Mouse (Mus musculus): Measurements from ENCODE around the gene Rbm44. TPM values are rescaled to one million over a fixed set of nuclear protein-coding genes. Genes with fewer than 3 reads are reported as not detected.
A peak's percentile ranks its signal among the peaks of the same experiment; 100 is the strongest.

Rbm44 gene
- polyA plus RNA-seq, 1 experiment from 2014 or later: 0.39 TPM

- Histone ChIP-seq H3K27ac (ENCODE audit: low read depth, low read length) (no peak overlapping the region), H3K27me3 (ENCODE audit: control insufficient read depth, insufficient read depth, low read length) (no peaks in the 10 kb centered on the region), H3K4me3 (ENCODE audit: low read depth, low read length) (no peak overlapping the region), H3K4me1 (ENCODE audit: control insufficient read depth, insufficient read depth, low read length) (no peaks in the 10 kb centered on the region), H3K4me2 (ENCODE audit: low read depth, low read length) (no peak overlapping the region), H3K36me3 (ENCODE audit: control insufficient read depth, insufficient read depth, low read length) (no peaks in the 10 kb centered on the region), H3K9ac (replicated peaks; ENCODE audit: low read depth, low read length) (no peak overlapping the region), H3K9me3 (ENCODE audit: control insufficient read depth, low read length) (no peaks in the 10 kb centered on the region)
- WGBS: 77% methylated on average over 10 of the region's 10 CpGs
- no peak for ATAC-seq (ENCODE audit: low read depth)
These were observed 54.9 kb downstream of the Rbm44 start for GRCm38 (mm10) chr1:91199793-91200192.

GRCm38 (mm10) chr1:91201122-91201521 lies 56.2 kb downstream of the Rbm44 start:
- 51% methylated on average over 3 of the region's 3 CpGs for WGBS
- H3K27ac ChIP-seq (ENCODE audit: low read depth, low read length): no peak overlapping the region

GRCm38 (mm10) chr1:91204221-91204765 lies 59.4 kb downstream of the Rbm44 start:
- 78% methylated on average over 5 of the region's 5 CpGs for WGBS
- Histone ChIP-seq H3K36me3 (ENCODE audit: control insufficient read depth, insufficient read depth, low read length) (no peaks in the 10 kb centered on the region), H3K27ac (ENCODE audit: low read depth, low read length) (no peak overlapping the region), H3K4me2 (ENCODE audit: low read depth, low read length) (no peak overlapping the region), H3K27me3 (ENCODE audit: control insufficient read depth, insufficient read depth, low read length) (no peaks in the 10 kb centered on the region), H3K9ac (replicated peaks; ENCODE audit: low read depth, low read length) (no peak overlapping the region), H3K4me1 (ENCODE audit: control insufficient read depth, insufficient read depth, low read length) (peaks cover 5% of the 10 kb centered on the region; the same call in 1 of the 2 replicates), H3K9me3 (ENCODE audit: control insufficient read depth, low read length) (no peaks in the 10 kb centered on the region), H3K4me3 (ENCODE audit: low read depth, low read length) (no peak overlapping the region)
- ATAC-seq (ENCODE audit: low read depth): no peak

More at GRCm38 (mm10) chr1:91201122-91201521, 56.2 kb downstream of the Rbm44 start:
- ATAC-seq (ENCODE audit: low read depth): no peak
- H3K36me3 ChIP-seq (ENCODE audit: control insufficient read depth, insufficient read depth, low read length): no peaks in the 10 kb centered on the region
- H3K4me3 ChIP-seq (ENCODE audit: low read depth, low read length): no peak overlapping the region
- no peaks in the 10 kb centered on the region for H3K9me3 ChIP-seq (ENCODE audit: control insufficient read depth, low read length)
- no peak overlapping the region for H3K9ac ChIP-seq (replicated peaks; ENCODE audit: low read depth, low read length)
- H3K4me1 ChIP-seq (ENCODE audit: control insufficient read depth, insufficient read depth, low read length): no peaks in the 10 kb centered on the region
- no peak overlapping the region for H3K4me2 ChIP-seq (ENCODE audit: low read depth, low read length)
- H3K27me3 ChIP-seq (ENCODE audit: control insufficient read depth, insufficient read depth, low read length): no peaks in the 10 kb centered on the region

- no peak for ATAC-seq (ENCODE audit: low read depth)
- WGBS: 78% methylated on average over 6 of the region's 6 CpGs
- H3K9ac ChIP-seq (replicated peaks; ENCODE audit: low read depth, low read length): no peak overlapping the region
- H3K36me3 ChIP-seq (ENCODE audit: control insufficient read depth, insufficient read depth, low read length): no peaks in the 10 kb centered on the region
- H3K4me2 ChIP-seq (ENCODE audit: low read depth, low read length): no peak overlapping the region
- no peak overlapping the region for H3K27ac ChIP-seq (ENCODE audit: low read depth, low read length)
- no peaks in the 10 kb centered on the region for H3K27me3 ChIP-seq (ENCODE audit: control insufficient read depth, insufficient read depth, low read length)
- H3K4me1 ChIP-seq (ENCODE audit: control insufficient read depth, insufficient read depth, low read length): peaks cover 5% of the 10 kb centered on the region; the same call in 1 of the 2 replicates
- no peak overlapping the region for H3K4me3 ChIP-seq (ENCODE audit: low read depth, low read length)
- no peaks in the 10 kb centered on the region for H3K9me3 ChIP-seq (ENCODE audit: control insufficient read depth, low read length)
These were observed 60.8 kb downstream of the Rbm44 start for GRCm38 (mm10) chr1:91205651-91206050.

- no peaks in the 10 kb centered on the region for H3K27me3 ChIP-seq (ENCODE audit: control insufficient read depth, insufficient read depth, low read length)
- no peaks in the 10 kb centered on the region for H3K9me3 ChIP-seq (ENCODE audit: control insufficient read depth, low read length)
- H3K27ac ChIP-seq (ENCODE audit: low read depth, low read length): no peak overlapping the region
- H3K36me3 ChIP-seq (ENCODE audit: control insufficient read depth, insufficient read depth, low read length): no peaks in the 10 kb centered on the region
- H3K4me1 ChIP-seq (ENCODE audit: control insufficient read depth, insufficient read depth, low read length): peaks cover 5% of the 10 kb centered on the region; the same call in 1 of the 2 replicates
- WGBS: 75% methylated on average over 8 of the region's 8 CpGs
- no peak overlapping the region for H3K4me2 ChIP-seq (ENCODE audit: low read depth, low read length)
- no peak overlapping the region for H3K4me3 ChIP-seq (ENCODE audit: low read depth, low read length)
- no peak for ATAC-seq (ENCODE audit: low read depth)
- no peak overlapping the region for H3K9ac ChIP-seq (replicated peaks; ENCODE audit: low read depth, low read length)
These were observed 61.4 kb downstream of the Rbm44 start for GRCm38 (mm10) chr1:91206336-91206735.

- WGBS: 60% methylated on average over 5 of the region's 5 CpGs
- Histone ChIP-seq H3K27me3 (ENCODE audit: control insufficient read depth, insufficient read depth, low read length) (no peaks in the 10 kb centered on the region), H3K4me1 (ENCODE audit: control insufficient read depth, insufficient read depth, low read length) (peaks cover 5% of the 10 kb centered on the region; the same call in 1 of the 2 replicates), H3K9me3 (ENCODE audit: control insufficient read depth, low read length) (no peaks in the 10 kb centered on the region), H3K36me3 (ENCODE audit: control insufficient read depth, insufficient read depth, low read length) (no peaks in the 10 kb centered on the region), H3K4me3 (ENCODE audit: low read depth, low read length) (no peak overlapping the region), H3K27ac (ENCODE audit: low read depth, low read length) (no peak overlapping the region), H3K9ac (replicated peaks; ENCODE audit: low read depth, low read length) (no peak overlapping the region), H3K4me2 (ENCODE audit: low read depth, low read length) (no peak overlapping the region)
- ATAC-seq (ENCODE audit: low read depth): no peak
These were observed 62.0 kb downstream of the Rbm44 start for GRCm38 (mm10) chr1:91206873-91207272.

GRCm38 (mm10) chr1:91207334-91208074 lies 62.6 kb downstream of the Rbm44 start:
- no peak for ATAC-seq (ENCODE audit: low read depth)
- Histone ChIP-seq H3K4me2 (ENCODE audit: low read depth, low read length) (no peak overlapping the region), H3K4me3 (ENCODE audit: low read depth, low read length) (no peak overlapping the region), H3K9ac (replicated peaks; ENCODE audit: low read depth, low read length) (no peak overlapping the region), H3K4me1 (ENCODE audit: control insufficient read depth, insufficient read depth, low read length) (peaks cover 5% of the 10 kb centered on the region; the same call in 1 of the 2 replicates), H3K27me3 (ENCODE audit: control insufficient read depth, insufficient read depth, low read length) (no peaks in the 10 kb centered on the region), H3K9me3 (ENCODE audit: control insufficient read depth, low read length) (no peaks in the 10 kb centered on the region), H3K36me3 (ENCODE audit: control insufficient read depth, insufficient read depth, low read length) (no peaks in the 10 kb centered on the region), H3K27ac (ENCODE audit: low read depth, low read length) (no peak overlapping the region)
- WGBS: 78% methylated on average over 3 of the region's 3 CpGs

GRCm38 (mm10) chr1:91209343-91209742 lies 64.5 kb downstream of the Rbm44 start:
- Histone ChIP-seq H3K27ac (ENCODE audit: low read depth, low read length) (peak overlapping the region; percentile 80), H3K9ac (replicated peaks; ENCODE audit: low read depth, low read length) (no peak overlapping the region), H3K4me1 (ENCODE audit: control insufficient read depth, insufficient read depth, low read length) (peaks cover 5% of the 10 kb centered on the region; the same call in 1 of the 2 replicates), H3K27me3 (ENCODE audit: control insufficient read depth, insufficient read depth, low read length) (no peaks in the 10 kb centered on the region), H3K4me2 (ENCODE audit: low read depth, low read length) (no peak overlapping the region), H3K36me3 (ENCODE audit: control insufficient read depth, insufficient read depth, low read length) (no peaks in the 10 kb centered on the region), H3K9me3 (ENCODE audit: control insufficient read depth, low read length) (no peaks in the 10 kb centered on the region), H3K4me3 (ENCODE audit: low read depth, low read length) (no peak overlapping the region)
- ATAC-seq (ENCODE audit: low read depth): peak; percentile 79
- 68% methylated on average over 6 of the region's 6 CpGs for WGBS

- H3K9me3 ChIP-seq (ENCODE audit: control insufficient read depth, low read length): no peaks in the 10 kb centered on the region
- H3K27me3 ChIP-seq (ENCODE audit: control insufficient read depth, insufficient read depth, low read length): no peaks in the 10 kb centered on the region
- H3K4me1 ChIP-seq (ENCODE audit: control insufficient read depth, insufficient read depth, low read length): peaks cover 5% of the 10 kb centered on the region; the same call in 1 of the 2 replicates
- no peak overlapping the region for H3K9ac ChIP-seq (replicated peaks; ENCODE audit: low read depth, low read length)
- H3K4me3 ChIP-seq (ENCODE audit: low read depth, low read length): no peak overlapping the region
- H3K4me2 ChIP-seq (ENCODE audit: low read depth, low read length): no peak overlapping the region
- H3K27ac ChIP-seq (ENCODE audit: low read depth, low read length): peak overlapping the region; percentile 80
- peak; percentile 79 for ATAC-seq (ENCODE audit: low read depth)
- 63% methylated on average over 6 of the region's 6 CpGs for WGBS
- no peaks in the 10 kb centered on the region for H3K36me3 ChIP-seq (ENCODE audit: control insufficient read depth, insufficient read depth, low read length)
These were observed 64.9 kb downstream of the Rbm44 start for GRCm38 (mm10) chr1:91209785-91210184.
